Mouse (Mus musculus): Measurements from ENCODE around the gene Slc5a11. TPM values are rescaled to one million over a fixed set of nuclear protein-coding genes. Genes with fewer than 3 reads are reported as not detected.

Slc5a11 gene
- total RNA-seq (2021) = not detected
- long read RNA-seq, experiment 1 = 0 reads
- long read RNA-seq, experiment 2 = 0 reads

- intact Hi-C loops (cut with DNase I; ENCODE audit: low total_unique reads) = no loop called here
- DNase-seq = no peak
Observed at GRCm38 (mm10) chr7:123214365-123215075, at the start of gene Slc5a11. Gene Slc5a11, plus strand, starts transcription at chr7:123214780.

DNA sequence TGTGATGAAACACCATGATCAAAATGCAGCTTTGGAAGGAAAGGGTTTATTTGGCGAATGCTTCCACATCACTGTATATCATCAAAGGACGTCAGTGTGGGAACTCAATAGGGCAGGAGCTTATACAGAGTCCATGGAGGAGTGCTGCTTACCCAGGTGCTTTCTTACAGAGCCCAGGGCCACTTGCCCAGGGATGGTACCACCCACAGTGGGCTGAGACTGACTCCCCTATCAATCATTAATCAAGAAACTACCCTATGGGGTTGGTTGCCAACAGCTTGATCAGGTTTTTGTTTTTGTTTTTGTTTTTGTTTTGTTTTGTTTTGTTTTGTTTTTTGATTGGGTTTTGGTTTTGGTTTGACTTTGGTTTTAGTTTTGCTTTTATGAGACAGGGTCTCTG lies 47.1 kb upstream of the Slc5a11 start:
- intact Hi-C loops (cut with DNase I; ENCODE audit: low total_unique reads) = no loop called here
- no peak for DNase-seq

DNA sequence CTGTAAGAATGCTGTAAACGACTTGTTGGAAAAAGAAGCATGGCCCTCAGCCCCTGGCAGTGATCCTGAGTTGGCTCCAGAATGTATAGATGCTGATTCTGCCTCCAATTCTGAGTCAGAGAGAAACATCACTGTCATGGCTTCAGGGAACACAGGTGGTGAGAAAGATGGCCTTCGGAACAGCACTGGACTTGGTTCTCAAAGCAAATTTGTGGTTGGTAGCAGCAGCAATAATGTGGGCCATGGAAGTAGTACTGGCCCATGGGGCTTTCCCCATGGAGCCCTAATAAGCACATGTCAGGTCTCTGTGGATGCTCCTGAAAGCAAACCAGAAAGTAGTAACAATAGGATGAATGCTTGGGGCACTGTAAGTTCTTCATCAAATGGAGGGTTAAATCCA lies 45.0 kb upstream of the Slc5a11 start:
- DNase-seq = no peak
- intact Hi-C loops (cut with DNase I; ENCODE audit: low total_unique reads) = loop anchor here (10.0 kb wide), 1 partner anchor 165 kb away; no protein-coding TSS in a partner anchor

DNA sequence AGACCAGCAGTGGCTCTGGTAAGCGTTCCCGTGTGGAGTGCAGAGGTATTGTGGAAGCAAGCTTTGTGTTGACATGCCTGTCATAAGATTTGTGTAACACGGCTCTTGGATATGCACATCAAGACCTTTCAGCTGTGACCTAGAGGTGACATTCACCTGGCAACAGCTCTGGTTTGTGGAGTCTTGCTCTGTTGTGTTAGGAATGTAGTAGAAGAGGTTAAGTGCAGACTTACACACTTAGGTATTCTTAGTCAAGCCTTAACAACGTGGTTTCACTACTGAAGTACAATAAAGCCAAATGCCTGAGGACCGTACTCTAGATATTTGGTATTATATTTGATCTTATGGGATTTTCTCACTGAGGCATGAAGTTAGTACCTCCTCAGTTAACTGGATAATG lies 42.5 kb upstream of the Slc5a11 start:
- no peak for DNase-seq
- intact Hi-C loops (cut with DNase I; ENCODE audit: low total_unique reads) = loop anchor here (10.0 kb wide), 1 partner anchor 167 kb away; no protein-coding TSS in a partner anchor

- DNase-seq = no peak
- intact Hi-C loops (cut with DNase I; ENCODE audit: low total_unique reads) = loop anchor here (10.0 kb wide), 1 partner anchor 172 kb away; no protein-coding TSS in a partner anchor
Observed at GRCm38 (mm10) chr7:123177215-123177614, 37.4 kb upstream of the Slc5a11 start.

DNA sequence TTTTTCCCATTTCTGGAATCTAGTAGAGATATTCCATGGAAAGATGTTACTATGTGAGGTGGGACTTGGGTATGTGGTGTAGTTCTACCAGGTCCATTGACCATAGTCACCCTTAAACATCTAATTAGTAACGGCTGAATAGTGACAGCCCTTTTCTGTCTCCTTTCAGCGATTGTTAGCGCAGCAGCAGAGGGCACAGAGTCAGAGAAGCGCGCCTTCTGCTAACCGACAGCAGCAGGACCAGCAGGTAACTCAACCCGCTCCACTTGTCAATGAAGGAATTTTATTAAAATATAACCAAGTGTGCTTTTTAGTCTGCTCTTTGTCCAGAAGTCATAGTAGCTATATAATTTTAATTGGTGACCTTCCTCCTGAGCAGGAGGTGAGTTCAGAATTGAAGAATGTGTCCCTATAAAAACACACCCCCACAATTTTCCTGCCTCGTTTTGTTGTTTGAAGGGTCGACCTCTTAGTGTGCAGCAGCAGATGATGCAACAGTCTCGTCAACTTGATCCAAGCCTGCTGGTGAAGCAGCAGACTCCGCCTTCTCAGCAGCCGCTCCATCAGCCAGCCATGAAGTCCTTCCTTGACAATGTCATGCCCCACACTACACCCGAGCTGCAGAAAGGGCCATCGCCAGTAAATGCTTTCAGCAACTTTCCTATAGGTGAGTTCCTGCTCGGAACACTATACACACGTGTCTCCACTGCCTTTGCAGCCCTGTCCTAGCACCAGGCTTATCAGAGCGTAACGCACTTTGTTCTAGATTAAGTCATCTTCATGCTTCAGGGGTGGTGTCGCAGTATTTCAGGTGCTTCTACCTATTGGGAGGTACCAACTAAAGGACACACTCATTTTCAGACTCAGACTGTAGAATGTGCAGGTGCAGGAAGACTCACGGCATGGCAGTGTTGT lies 32.5 kb upstream of the Slc5a11 start:
- no peak for DNase-seq
- intact Hi-C loops (cut with DNase I; ENCODE audit: low total_unique reads) = no loop called here

- intact Hi-C loops (cut with DNase I; ENCODE audit: low total_unique reads) = no loop called here
- DNase-seq = no peak
Observed at GRCm38 (mm10) chr7:123184891-123185290, 29.7 kb upstream of the Slc5a11 start.

GRCm38 (mm10) chr7:123186463-123186862 lies 28.1 kb upstream of the Slc5a11 start:
- no peak for DNase-seq
- intact Hi-C loops (cut with DNase I; ENCODE audit: low total_unique reads) = no loop called here

GRCm38 (mm10) chr7:123187246-123187645 lies 27.3 kb upstream of the Slc5a11 start:
- no peak for DNase-seq
- intact Hi-C loops (cut with DNase I; ENCODE audit: low total_unique reads) = no loop called here

DNA sequence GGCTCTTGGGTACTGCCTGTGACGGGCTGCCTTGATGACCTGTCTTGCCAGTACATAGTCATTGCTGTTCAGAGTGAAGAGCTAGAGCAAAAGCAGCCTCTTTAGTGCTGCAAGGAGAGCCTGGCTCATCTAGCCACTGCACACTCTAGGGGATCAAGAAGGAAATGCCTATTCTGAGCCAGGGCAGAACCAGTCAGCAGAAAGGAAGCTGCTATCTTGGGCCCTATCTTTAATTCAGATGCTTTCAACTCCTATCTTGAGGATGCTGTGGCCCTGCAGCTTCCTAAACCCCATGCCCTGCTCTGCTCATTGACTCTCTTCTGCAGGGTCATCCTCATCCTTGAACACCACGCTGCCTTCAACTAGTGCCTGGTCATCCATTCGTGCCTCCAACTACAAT lies 26.1 kb upstream of the Slc5a11 start:
- DNase-seq = no peak

DNA sequence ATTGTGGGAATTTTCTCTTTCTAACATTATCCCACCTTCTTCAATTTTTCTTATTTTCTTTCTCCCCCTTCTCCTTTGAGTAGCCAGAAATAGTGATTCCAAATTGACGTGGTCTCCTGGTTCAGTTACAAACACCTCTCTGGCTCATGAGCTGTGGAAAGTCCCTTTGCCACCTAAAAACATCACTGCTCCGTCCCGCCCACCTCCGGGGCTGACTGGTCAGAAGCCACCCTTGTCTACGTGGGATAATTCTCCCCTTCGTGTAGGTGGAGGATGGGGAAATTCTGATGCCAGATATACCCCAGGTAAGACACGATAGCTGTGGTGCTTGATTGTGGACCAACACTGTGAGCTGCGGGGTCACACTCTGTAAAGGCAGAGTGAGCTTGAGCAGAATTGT lies 24.8 kb upstream of the Slc5a11 start:
- DNase-seq = no peak
- intact Hi-C loops (cut with DNase I; ENCODE audit: low total_unique reads) = no loop called here

More for the DNA sequence above, 26.1 kb upstream of the Slc5a11 start:
- intact Hi-C loops (cut with DNase I; ENCODE audit: low total_unique reads) = no loop called here

- DNase-seq = no peak
- intact Hi-C loops (cut with DNase I; ENCODE audit: low total_unique reads) = no loop called here
Observed at GRCm38 (mm10) chr7:123191731-123192130, 22.8 kb upstream of the Slc5a11 start.

GRCm38 (mm10) chr7:123193201-123193600 lies 21.4 kb upstream of the Slc5a11 start:
- intact Hi-C loops (cut with DNase I; ENCODE audit: low total_unique reads) = no loop called here

GRCm38 (mm10) chr7:123194696-123195095 lies 19.9 kb upstream of the Slc5a11 start:
- DNase-seq = no peak

More at GRCm38 (mm10) chr7:123193201-123193600, 21.4 kb upstream of the Slc5a11 start:
- no peak for DNase-seq

DNA sequence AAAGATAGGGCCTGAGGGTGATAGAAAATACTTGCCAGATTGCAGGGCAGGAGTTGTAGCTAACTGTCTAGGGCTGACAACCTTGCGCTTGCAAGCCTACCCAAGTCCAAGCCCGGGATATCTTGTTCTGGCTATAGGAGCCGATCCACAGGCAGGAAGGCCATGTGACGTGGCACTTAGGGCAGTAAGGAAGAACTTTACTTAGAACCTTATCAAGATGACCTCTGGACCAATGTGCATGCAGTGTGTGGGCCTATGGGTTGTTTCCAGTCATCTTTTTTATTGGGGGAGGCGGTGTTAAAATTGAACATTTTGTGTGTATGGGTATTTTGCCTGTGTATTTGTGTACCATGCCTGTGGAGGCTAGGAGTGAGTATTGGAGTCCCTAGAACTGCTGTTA lies 18.1 kb upstream of the Slc5a11 start:
- DNase-seq = no peak
- intact Hi-C loops (cut with DNase I; ENCODE audit: low total_unique reads) = no loop called here

More at GRCm38 (mm10) chr7:123194696-123195095, 19.9 kb upstream of the Slc5a11 start:
- intact Hi-C loops (cut with DNase I; ENCODE audit: low total_unique reads) = no loop called here

- DNase-seq = no peak
- intact Hi-C loops (cut with DNase I; ENCODE audit: low total_unique reads) = no loop called here
Observed at GRCm38 (mm10) chr7:123198695-123199094, 15.9 kb upstream of the Slc5a11 start.

- DNase-seq = no peak
Observed at GRCm38 (mm10) chr7:123199151-123199550, 15.4 kb upstream of the Slc5a11 start.

GRCm38 (mm10) chr7:123199656-123200206 lies 14.8 kb upstream of the Slc5a11 start:
- intact Hi-C loops (cut with DNase I; ENCODE audit: low total_unique reads) = loop anchor here (10.0 kb wide), 1 partner anchor 195 kb away; no protein-coding TSS in a partner anchor

More at GRCm38 (mm10) chr7:123199151-123199550, 15.4 kb upstream of the Slc5a11 start:
- intact Hi-C loops (cut with DNase I; ENCODE audit: low total_unique reads) = no loop called here

DNA sequence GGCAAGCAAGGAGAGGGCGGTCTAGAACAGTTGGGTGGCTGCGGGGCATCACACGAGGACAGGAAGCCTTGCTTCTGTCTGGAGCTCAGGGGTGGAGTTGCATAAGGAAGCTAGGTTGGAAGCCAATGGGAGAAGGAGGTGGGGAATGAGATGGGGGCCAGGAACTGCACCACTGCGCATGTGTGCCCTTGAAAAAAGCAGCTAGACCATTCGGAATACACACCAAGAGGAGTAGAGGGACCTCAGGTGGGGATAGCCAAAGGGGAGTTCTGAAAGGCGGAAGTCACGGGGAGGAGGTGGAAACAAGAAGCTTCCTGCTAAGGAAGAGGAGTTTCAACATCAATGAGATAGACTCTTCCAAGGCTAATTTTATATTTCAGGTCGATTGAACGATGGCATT lies 13.9 kb upstream of the Slc5a11 start:
- intact Hi-C loops (cut with DNase I; ENCODE audit: low total_unique reads) = loop anchor here (10.0 kb wide), 1 partner anchor 194 kb away; no protein-coding TSS in a partner anchor
- DNase-seq = no peak

More at GRCm38 (mm10) chr7:123199656-123200206, 14.8 kb upstream of the Slc5a11 start:
- no peak for DNase-seq

GRCm38 (mm10) chr7:123205261-123205660 lies 9.3 kb upstream of the Slc5a11 start:
- DNase-seq = peak; percentile 32
- intact Hi-C loops (cut with DNase I; ENCODE audit: low total_unique reads) = loop anchor here (5.0 to 10.0 kb wide), 2 partner anchors 190 to 262 kb away; no protein-coding TSS in a partner anchor
